Mouse (Mus musculus): ENCODE data around the gene Dstyk.
"Not testable (repeated sequence)": the region's sequence is repeated elsewhere in the genome, so short reads cannot be mapped to it uniquely, and the experiment has no call there.

The Dstyk gene

DNA sequence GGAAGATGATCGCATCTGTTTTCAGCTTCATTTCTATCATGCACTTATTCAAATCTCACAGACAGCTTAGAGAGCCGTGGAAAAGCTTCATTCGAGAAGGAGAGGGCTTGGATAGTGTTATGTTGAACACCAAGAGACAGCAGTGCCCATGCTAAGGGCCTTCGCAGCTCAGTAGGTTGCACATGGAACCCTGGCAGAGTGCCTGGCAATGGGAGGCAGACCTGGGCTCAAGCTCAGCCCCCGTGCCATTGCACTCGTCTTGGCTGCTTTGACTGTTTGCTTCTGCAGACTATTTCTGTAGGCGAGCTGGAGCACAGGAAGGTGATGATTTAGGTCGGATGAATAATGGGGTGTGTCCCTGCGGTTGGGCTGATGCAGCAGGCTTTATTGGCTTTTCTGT, 14.4 kb downstream of the Dstyk start:
- in situ Hi-C loops (cut with MboI; ENCODE audit: low pct_unique_long_range_greater_than_20kb in 1 of 2, low sequenced_read_pairs in 2 of 2, unreplicated experiment in 1 of 2), result no loop called here

DNA sequence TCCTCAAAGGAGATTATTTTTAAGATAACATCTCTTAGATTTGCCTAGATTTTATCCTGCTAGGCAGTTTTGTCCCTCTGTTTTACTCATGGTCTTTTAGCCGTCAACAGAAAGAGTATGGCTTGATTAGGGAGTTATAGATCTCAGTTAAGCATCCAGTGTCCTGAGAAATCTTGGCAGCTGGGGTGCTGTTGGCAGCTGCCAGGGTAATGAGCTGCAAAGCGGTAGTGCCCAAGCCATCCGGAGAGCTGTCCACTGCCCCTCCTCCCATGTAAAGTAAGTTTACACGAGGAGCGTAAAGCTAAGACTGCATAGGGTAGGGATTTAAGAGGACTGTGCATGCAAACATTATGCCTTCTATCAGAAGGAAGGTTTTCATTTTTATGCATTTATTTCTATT, 16.0 kb downstream of the Dstyk start:
- in situ Hi-C loops (cut with MboI; ENCODE audit: low pct_unique_long_range_greater_than_20kb in 1 of 2, low sequenced_read_pairs in 2 of 2, unreplicated experiment in 1 of 2), result no loop called here

DNA sequence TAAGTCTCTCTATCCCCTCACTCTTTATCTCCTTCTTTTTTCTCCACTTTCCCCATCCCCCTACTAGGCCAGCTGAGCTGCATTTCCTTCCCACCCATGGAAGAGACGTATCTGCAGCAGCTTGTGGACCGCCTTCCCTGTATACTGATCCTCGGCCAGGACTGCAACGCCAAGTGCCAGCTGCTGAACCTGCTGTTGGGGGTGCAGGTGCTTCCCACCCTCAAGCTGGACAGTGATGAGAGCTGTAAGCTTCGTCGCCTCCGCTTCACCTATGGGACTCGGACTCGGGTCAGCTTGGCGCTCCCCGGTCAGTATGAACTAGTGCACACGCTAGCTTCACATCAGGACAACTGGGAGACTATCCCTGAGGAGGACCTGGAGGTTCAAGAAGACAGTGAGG, 16.7 kb downstream of the Dstyk start:
- in situ Hi-C loops (cut with MboI; ENCODE audit: low pct_unique_long_range_greater_than_20kb in 1 of 2, low sequenced_read_pairs in 2 of 2, unreplicated experiment in 1 of 2), result no loop called here

GRCm38 (mm10) chr1:132436320-132436958, 19.1 kb downstream of the Dstyk start:
- in situ Hi-C loops (cut with MboI; ENCODE audit: low pct_unique_long_range_greater_than_20kb in 1 of 2, low sequenced_read_pairs in 2 of 2, unreplicated experiment in 1 of 2), result no loop called here

DNA sequence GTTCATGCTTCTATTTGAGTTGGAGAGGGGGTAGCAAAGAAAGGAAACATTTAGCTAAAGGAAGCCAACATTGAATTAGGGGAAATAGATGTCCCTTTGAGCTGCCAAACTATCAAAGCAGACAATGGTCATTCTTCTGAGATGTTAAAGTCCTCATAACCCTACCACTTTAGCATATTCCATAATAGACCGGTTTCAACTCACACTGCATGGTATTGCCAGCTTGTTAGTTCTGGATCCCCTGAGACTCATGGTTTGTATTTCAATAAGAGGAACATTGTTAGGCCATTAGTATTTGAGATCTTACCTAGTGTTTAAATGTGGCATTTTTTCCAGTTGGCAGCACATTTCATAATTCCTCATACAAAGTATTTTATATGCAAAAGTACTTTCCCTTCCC, 19.6 kb downstream of the Dstyk start:
- in situ Hi-C loops (cut with MboI; ENCODE audit: low pct_unique_long_range_greater_than_20kb in 1 of 2, low sequenced_read_pairs in 2 of 2, unreplicated experiment in 1 of 2), result no loop called here

GRCm38 (mm10) chr1:132437389-132437788, 20.0 kb downstream of the Dstyk start:
- in situ Hi-C loops (cut with MboI; ENCODE audit: low pct_unique_long_range_greater_than_20kb in 1 of 2, low sequenced_read_pairs in 2 of 2, unreplicated experiment in 1 of 2), result no loop called here

DNA sequence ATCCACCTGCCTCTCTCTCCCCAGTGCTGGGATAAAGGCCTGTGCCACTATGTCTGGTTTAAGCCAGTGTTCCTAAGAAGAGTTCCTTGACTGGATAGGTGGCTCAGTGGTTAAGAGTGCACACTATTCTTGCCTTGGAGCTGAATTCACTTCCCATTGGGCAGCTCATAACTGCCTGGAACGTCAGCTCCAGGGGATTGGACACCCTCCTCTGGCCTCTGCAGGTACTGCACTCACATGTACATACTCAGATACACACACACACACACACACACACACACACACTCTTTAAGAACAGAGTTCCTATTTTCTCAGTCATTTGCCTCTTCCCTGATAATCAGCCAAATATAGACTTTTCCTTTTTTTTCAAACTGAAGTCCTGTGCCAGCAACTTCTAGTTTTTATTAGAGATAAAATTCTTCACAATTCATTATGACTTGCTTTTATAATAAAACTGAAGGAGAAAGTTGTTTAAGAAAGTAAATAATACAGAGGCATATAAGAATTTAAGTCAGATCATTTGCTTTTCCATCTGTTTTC, 23.6 kb downstream of the Dstyk start:
- in situ Hi-C loops (cut with MboI; ENCODE audit: low pct_unique_long_range_greater_than_20kb in 1 of 2, low sequenced_read_pairs in 2 of 2, unreplicated experiment in 1 of 2), result no loop called here

DNA sequence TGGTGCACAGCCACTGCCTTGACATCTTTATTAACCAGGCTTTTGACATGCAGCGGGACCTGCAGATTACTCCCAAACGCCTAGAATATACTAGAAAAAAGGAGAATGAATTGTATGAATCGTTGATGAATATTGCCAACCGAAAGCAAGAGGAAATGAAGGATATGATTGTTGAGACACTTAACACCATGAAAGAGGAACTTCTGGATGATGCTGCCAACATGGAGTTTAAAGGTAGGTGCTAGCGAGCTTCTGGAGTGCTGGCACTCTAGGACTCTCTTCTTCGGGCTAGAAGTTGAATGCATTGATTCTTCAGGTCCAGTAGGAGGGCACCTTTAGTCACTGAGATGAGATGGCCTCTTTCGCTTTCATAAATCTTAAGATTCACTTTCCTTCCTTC, 32.4 kb downstream of the Dstyk start:
- in situ Hi-C loops (cut with MboI; ENCODE audit: low pct_unique_long_range_greater_than_20kb in 1 of 2, low sequenced_read_pairs in 2 of 2, unreplicated experiment in 1 of 2), result no loop called here

DNA sequence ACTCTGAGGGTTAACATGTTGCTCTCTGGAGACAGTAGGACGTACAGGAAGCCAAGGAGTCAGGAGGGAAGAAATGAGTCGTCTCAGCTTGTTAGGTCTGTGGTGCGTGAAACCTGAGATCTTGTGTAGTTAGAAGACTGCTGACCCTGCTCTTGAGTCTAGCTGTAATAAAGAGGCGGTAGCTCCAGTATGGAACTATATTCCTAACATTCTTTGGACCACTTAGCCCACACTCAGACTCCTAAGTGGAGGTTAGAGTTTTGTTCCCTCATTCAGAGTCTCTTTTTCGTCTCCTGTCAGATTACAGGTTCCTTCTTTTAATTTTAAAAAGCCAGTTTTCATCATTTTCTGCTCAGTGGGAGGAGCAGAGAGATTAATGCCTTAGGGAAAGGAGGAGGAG, 47.3 kb downstream of the Dstyk start:
- in situ Hi-C loops (cut with MboI; ENCODE audit: low pct_unique_long_range_greater_than_20kb in 1 of 2, low sequenced_read_pairs in 2 of 2, unreplicated experiment in 1 of 2), result no loop called here

- in situ Hi-C loops (cut with MboI; ENCODE audit: low pct_unique_long_range_greater_than_20kb in 1 of 2, low sequenced_read_pairs in 2 of 2, unreplicated experiment in 1 of 2), result no loop called here
Measured at GRCm38 (mm10) chr1:132468926-132469325, 51.6 kb downstream of the Dstyk start.

DNA sequence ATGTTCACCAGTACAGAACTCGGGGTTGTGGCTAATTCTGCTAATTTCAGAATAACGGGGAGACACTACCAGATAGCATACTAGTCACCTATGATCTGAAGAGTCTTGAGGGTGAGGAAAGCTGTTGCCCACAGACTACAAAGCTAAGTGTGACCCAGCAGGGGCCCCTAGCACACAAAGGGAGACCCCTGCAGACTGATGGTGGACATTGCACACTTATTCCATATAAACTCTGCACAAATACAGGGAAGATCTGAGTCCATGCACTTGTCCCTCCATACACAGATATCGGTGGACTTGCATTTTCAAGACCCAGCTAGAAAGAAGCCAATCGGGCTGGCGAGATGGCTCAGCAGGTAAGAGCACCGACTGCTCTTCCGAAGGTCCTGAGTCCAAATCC, 52.2 kb downstream of the Dstyk start:
- in situ Hi-C loops (cut with MboI; ENCODE audit: low pct_unique_long_range_greater_than_20kb in 1 of 2, low sequenced_read_pairs in 2 of 2, unreplicated experiment in 1 of 2), result no loop called here

GRCm38 (mm10) chr1:132470031-132470430, 52.7 kb downstream of the Dstyk start:
- in situ Hi-C loops (cut with MboI; ENCODE audit: low pct_unique_long_range_greater_than_20kb in 1 of 2, low sequenced_read_pairs in 2 of 2, unreplicated experiment in 1 of 2), result not testable (repeated sequence)

DNA sequence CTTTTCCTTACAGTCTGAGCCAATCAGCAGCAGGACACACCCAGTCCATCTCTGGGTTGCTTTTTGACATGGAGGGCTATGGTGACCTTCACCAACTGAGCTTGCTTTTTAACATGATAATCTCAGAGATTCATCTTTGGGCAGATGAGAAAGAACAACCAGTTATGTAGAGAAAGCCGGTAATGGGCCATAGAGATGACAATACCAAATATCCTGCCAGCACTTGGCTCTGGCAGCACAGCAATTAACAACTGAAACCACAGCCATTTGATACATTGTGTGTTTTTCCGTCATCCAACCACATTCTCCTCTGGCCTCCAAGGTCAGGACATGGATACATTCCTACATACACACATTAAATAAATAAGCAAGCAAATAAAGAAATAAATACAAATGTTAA, 53.7 kb downstream of the Dstyk start:
- in situ Hi-C loops (cut with MboI; ENCODE audit: low pct_unique_long_range_greater_than_20kb in 1 of 2, low sequenced_read_pairs in 2 of 2, unreplicated experiment in 1 of 2), result no loop called here

GRCm38 (mm10) chr1:132471499-132471898, 54.1 kb downstream of the Dstyk start:
- in situ Hi-C loops (cut with MboI; ENCODE audit: low pct_unique_long_range_greater_than_20kb in 1 of 2, low sequenced_read_pairs in 2 of 2, unreplicated experiment in 1 of 2), result no loop called here

GRCm38 (mm10) chr1:132472537-132472936, 55.2 kb downstream of the Dstyk start:
- in situ Hi-C loops (cut with MboI; ENCODE audit: low pct_unique_long_range_greater_than_20kb in 1 of 2, low sequenced_read_pairs in 2 of 2, unreplicated experiment in 1 of 2), result no loop called here

DNA sequence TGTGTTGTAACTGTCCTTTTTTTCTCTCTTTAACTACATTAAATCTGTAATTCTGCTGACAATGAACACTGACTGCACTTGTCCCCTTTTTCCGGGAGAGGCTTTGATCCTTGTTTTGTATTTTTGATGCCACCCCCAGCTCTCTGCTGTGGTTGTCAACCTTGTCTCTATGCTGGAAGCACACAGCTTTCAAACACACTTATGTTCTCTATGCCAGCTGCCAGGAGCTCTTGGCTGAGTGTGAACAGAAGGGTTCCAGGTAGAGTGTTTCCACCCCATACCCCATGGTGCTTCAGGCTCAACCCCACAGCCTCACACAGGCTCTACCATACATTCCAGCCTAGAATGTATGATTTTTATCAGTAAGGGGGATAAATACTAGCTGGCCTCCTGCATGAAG, 57.1 kb downstream of the Dstyk start:
- in situ Hi-C loops (cut with MboI; ENCODE audit: low pct_unique_long_range_greater_than_20kb in 1 of 2, low sequenced_read_pairs in 2 of 2, unreplicated experiment in 1 of 2), result no loop called here

- in situ Hi-C loops (cut with MboI; ENCODE audit: low pct_unique_long_range_greater_than_20kb in 1 of 2, low sequenced_read_pairs in 2 of 2, unreplicated experiment in 1 of 2), result no loop called here
Measured at GRCm38 (mm10) chr1:132476575-132476927, 59.2 kb downstream of the Dstyk start.

DNA sequence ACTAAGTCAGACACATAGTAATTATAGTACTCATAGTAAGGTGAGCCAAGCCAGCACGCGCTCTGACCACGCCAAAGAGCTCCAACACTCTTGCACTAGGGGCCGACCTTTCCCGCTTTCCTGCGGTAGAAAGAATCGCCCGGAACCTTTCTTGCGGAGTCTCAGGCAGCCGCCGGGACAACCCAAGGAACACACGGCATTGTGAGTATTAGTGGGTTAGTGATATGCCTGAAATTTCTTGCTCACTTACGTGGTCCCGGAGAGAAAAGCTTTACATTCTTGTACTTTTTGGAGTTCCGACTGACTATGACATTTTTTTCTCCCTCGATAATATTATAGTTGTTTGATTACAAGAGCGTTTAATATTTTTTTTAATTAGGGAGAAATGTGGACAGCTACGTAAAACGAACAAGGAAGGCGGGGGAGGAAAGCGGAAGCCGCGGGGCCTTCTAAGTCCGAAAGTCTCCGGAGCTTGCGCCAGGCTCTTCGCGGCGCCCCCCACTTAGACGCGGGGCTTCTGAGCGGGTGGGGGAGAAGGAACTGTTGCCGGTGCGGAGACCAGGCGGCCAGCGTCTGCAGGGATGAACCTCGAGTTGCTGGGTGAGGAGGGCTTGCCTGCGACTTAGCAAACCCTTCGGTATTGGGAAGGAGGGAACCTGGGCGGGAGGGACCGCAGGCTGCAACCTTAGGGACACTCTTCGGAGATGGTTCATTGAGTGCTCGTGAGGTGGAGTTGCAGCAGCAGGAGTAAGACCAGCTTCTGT, 59.8 kb downstream of the Dstyk start, which contains the start of gene Rbbp5:
TSS of gene Rbbp5 (plus strand) at position 438 of the 764 bp plus-strand sequence.
- in situ Hi-C loops (cut with MboI; ENCODE audit: low pct_unique_long_range_greater_than_20kb in 1 of 2, low sequenced_read_pairs in 2 of 2, unreplicated experiment in 1 of 2), result no loop called here

- in situ Hi-C loops (cut with MboI; ENCODE audit: low pct_unique_long_range_greater_than_20kb in 1 of 2, low sequenced_read_pairs in 2 of 2, unreplicated experiment in 1 of 2), result no loop called here
Measured at GRCm38 (mm10) chr1:132479438-132479837, 62.1 kb downstream of the Dstyk start.

GRCm38 (mm10) chr1:132481619-132482018, 64.3 kb downstream of the Dstyk start:
- in situ Hi-C loops (cut with MboI; ENCODE audit: low pct_unique_long_range_greater_than_20kb in 1 of 2, low sequenced_read_pairs in 2 of 2, unreplicated experiment in 1 of 2), result no loop called here

All from mouse embryonic stem cell (cell line).